Mouse (Mus musculus) myocyte (in vitro differentiated cells): ENCODE measurements around the gene Rrp9. TPM values are rescaled to one million over a fixed set of nuclear protein-coding genes. Genes with fewer than 3 reads are reported as not detected.

Experiments
- H3K27me3 ChIP-seq: one replicate; pipeline ENCODE4 v1.6.1; 2011; ENCODE audit not compliant: control insufficient read depth, insufficient read depth, insufficient read length
- H3K36me3 ChIP-seq: one replicate; pipeline ENCODE4 v1.6.1; 2011; ENCODE audit not compliant: control insufficient read depth, insufficient read depth
- H3K4me2 ChIP-seq: one replicate; pipeline ENCODE4 v1.6.1; 2011; ENCODE audit warnings: low read depth, control low read depth
- H3K4me3 ChIP-seq: one replicate; pipeline ENCODE4 v1.5.1; 2011; ENCODE audit warnings: mild to moderate bottlenecking, control low read depth, moderate library complexity
- H3K79me2 ChIP-seq: one replicate; pipeline ENCODE4 v1.6.1; 2011; ENCODE audit not compliant: control insufficient read depth, insufficient read depth
- H3ac ChIP-seq: one replicate; pipeline ENCODE4 v1.6.1; 2011; ENCODE audit not compliant: control insufficient read depth, insufficient read length
- CEBPB ChIP-seq: IDR thresholded peaks from 2 replicates; pipeline ENCODE4 v1.6.1; 2011; ENCODE audit warnings: mild to moderate bottlenecking, moderate library complexity; ENCODE audit not compliant: poor library complexity, insufficient read depth, severe bottlenecking
- E2F4 ChIP-seq: IDR thresholded peaks from one replicate; pipeline ENCODE4 v1.6.1; 2011; ENCODE audit warnings: mild to moderate bottlenecking, control low read depth, moderate library complexity; ENCODE audit not compliant: insufficient read depth
- MAX ChIP-seq: IDR thresholded peaks from one replicate; pipeline ENCODE4 v1.6.1; 2011; ENCODE audit warnings: low read depth, mild to moderate bottlenecking, control low read depth
- MYOD1 ChIP-seq, 3 experiments: IDR thresholded peaks; one replicate each; pipeline ENCODE4 v1.6.1; 2011; ENCODE audit warnings: control low read depth in 2 of 3, low read depth in 2 of 3, mild to moderate bottlenecking in 2 of 3, moderate library complexity in 1 of 3; ENCODE audit not compliant: insufficient read length in 2 of 3, control insufficient read depth in 1 of 3
- MYOG ChIP-seq, 3 experiments: IDR thresholded peaks; one replicate each; pipeline ENCODE4 v1.6.1; 2011; ENCODE audit warnings: control low read depth in 2 of 3, low read depth in 2 of 3, mild to moderate bottlenecking in 2 of 3; ENCODE audit not compliant: insufficient read length in 2 of 3, control insufficient read depth in 1 of 3, insufficient read depth in 1 of 3
- POLR2A ChIP-seq: IDR thresholded peaks from one replicate; pipeline ENCODE4 v1.6.1; 2011; ENCODE audit warnings: low read depth, mild to moderate bottlenecking, control low read depth, moderate library complexity; ENCODE audit not compliant: insufficient read length
- POLR2AphosphoS2 ChIP-seq: IDR thresholded peaks from one replicate; pipeline ENCODE4 v1.6.1; 2011; ENCODE audit warnings: low read depth, control low read depth; ENCODE audit not compliant: insufficient read length
- REST ChIP-seq: IDR thresholded peaks from one replicate; pipeline ENCODE4 v1.6.1; 2011; ENCODE audit warnings: mild to moderate bottlenecking, control low read depth, moderate library complexity; ENCODE audit not compliant: insufficient read depth, insufficient read length
- SRF ChIP-seq: IDR thresholded peaks from one replicate; pipeline ENCODE4 v1.6.1; 2011; ENCODE audit warnings: low read depth; ENCODE audit not compliant: control insufficient read depth, insufficient read length
- TCF12 ChIP-seq: IDR thresholded peaks from one replicate; pipeline ENCODE4 v1.6.1; 2011; ENCODE audit warnings: mild to moderate bottlenecking, control low read depth; ENCODE audit not compliant: poor library complexity, insufficient read depth, severe bottlenecking
- TCF3 ChIP-seq: IDR thresholded peaks from one replicate; pipeline ENCODE4 v1.6.1; 2011; ENCODE audit warnings: low read depth, control low read depth; ENCODE audit not compliant: insufficient read length
- USF1 ChIP-seq: IDR thresholded peaks from one replicate; pipeline ENCODE4 v1.6.1; 2011; ENCODE audit warnings: low read depth, mild to moderate bottlenecking, control low read depth, moderate library complexity
- polyA plus RNA-seq: library from polyadenylated mRNA; unstranded; fragments of >200 nt; fragmentation: generic; extraction: Trizol; gene quantifications from one replicate; pipeline ENCODE4 v1.2.1, GENCODE M21; 2012; ENCODE audit warnings: missing spikeins

Gene Rrp9
- polyA plus RNA-seq, 1 experiment: 69.4 TPM

GRCm38 (mm10) chr9:106477649-106478048 lies 1.9 kb downstream of the Rrp9 start:
- H3K27me3 ChIP-seq: no peaks in the 10 kb centered on the region
- H3K79me2 ChIP-seq: peaks cover 8% of the 10 kb centered on the region
- H3K4me3 ChIP-seq: peak overlapping the region; percentile 54
- TF ChIP-seq E2F4: no peak
- no peak for TF ChIP-seq SRF
- no peak for TF ChIP-seq USF1
- H3K4me2 ChIP-seq: peak overlapping the region; percentile 84
- H3ac ChIP-seq: peak overlapping the region; percentile 36
- H3K36me3 ChIP-seq: peaks cover 5% of the 10 kb centered on the region

DNA sequence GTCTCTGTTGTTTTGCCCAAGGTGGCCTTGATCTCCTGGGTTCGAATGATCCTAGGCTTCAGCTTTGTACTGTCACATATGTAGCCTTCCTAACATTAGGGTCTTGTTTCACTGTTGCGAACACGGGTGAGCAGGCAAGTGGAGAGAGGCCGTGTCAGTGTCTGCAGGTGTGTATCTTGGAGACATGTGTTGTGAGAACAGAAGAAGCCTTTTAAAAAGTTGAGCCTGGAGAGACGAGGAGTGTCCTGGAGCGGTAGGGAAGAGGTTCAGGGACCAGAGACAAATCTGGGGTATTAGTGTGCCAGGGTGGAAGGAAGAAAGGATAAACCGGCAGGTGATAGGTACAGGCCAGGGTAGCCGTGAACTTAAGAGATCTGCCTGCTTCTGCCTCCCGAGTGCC lies 2.3 kb downstream of the Rrp9 start:
- peaks cover 8% of the 10 kb centered on the region for H3K79me2 ChIP-seq
- H3K4me2 ChIP-seq: peak overlapping the region; percentile 84
- peak overlapping the region; percentile 36 for H3ac ChIP-seq
- H3K4me3 ChIP-seq: peak overlapping the region; percentile 54
- H3K36me3 ChIP-seq: peaks cover 5% of the 10 kb centered on the region
- no peaks in the 10 kb centered on the region for H3K27me3 ChIP-seq
- TF ChIP-seq POLR2A (no peak), REST (no peak), E2F4 (no peak), MYOD1 (IDR thresholded peaks at IDR 0.05; ENCODE audit: control insufficient read depth in 1 of 3, insufficient read length in 2 of 3, low read depth in 2 of 3) (no peak), USF1 (no peak), CEBPB (no peak), TCF12 (no peak), MAX (no peak), POLR2AphosphoS2 (no peak), TCF3 (no peak), SRF (no peak), MYOG (IDR thresholded peaks at IDR 0.05; ENCODE audit: control insufficient read depth in 1 of 3, insufficient read depth in 1 of 3, insufficient read length in 2 of 3, low read depth in 2 of 3) (no peak)

DNA sequence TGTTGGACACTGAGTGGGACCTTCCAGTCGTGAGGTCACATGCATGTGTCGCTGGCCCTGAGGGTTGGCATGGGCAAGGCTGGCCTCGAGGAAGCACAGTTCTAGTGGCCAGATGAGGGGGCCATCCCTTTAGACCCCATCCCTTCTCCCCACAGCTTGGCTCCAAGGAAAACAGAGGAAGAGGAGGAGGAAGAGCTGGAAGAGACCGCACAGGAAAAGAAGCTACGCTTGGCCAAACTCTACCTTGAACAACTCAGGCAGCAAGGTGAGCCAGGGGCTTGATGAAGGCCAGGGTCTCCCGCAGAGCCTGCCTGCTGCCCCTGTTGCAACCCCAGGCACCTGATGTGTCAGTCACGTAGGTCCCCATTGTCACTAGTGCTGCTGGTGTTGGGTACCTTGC lies 4.8 kb downstream of the Rrp9 start:
- Histone ChIP-seq H3K36me3 (peaks cover 5% of the 10 kb centered on the region), H3K4me3 (no peak overlapping the region), H3K27me3 (no peaks in the 10 kb centered on the region), H3ac (no peak overlapping the region), H3K4me2 (no peak overlapping the region), H3K79me2 (peaks cover 3% of the 10 kb centered on the region)
- TF ChIP-seq USF1: no peak

GRCm38 (mm10) chr9:106481075-106481474 lies 5.3 kb downstream of the Rrp9 start:
- Histone ChIP-seq H3K27me3 (no peaks in the 10 kb centered on the region), H3ac (no peak overlapping the region), H3K79me2 (peaks cover 3% of the 10 kb centered on the region), H3K36me3 (peaks cover 5% of the 10 kb centered on the region), H3K4me2 (no peak overlapping the region), H3K4me3 (no peak overlapping the region)
- TF ChIP-seq MYOD1 (IDR thresholded peaks at IDR 0.05; ENCODE audit: control insufficient read depth in 1 of 3, insufficient read length in 2 of 3, low read depth in 2 of 3) (no peak), TCF3 (no peak), REST (no peak), TCF12 (no peak), CEBPB (no peak), SRF (no peak), MYOG (IDR thresholded peaks at IDR 0.05; ENCODE audit: control insufficient read depth in 1 of 3, insufficient read depth in 1 of 3, insufficient read length in 2 of 3, low read depth in 2 of 3) (no peak), MAX (no peak), USF1 (no peak), POLR2A (no peak), E2F4 (no peak), POLR2AphosphoS2 (no peak)

DNA sequence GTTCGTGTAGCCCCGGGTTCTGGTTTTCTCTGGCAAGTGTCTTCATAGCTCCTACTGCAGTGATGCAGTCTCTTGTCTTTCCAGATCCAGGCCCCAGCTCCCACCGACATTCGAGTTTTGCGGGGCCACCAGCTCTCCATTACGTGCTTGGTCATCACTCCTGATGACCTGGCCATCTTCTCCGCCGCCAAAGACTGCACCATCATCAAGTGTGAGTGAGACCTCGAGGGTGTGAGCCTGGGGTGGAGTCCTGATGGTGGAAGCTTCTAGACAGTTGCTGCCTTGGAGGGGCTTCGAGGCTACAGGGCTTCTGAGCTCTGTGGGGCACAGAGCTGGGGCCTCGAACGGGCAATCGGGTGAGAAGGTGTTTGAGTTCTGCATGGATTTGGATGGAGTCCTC lies 5.9 kb downstream of the Rrp9 start:
- Histone ChIP-seq H3K36me3 (peaks cover 5% of the 10 kb centered on the region), H3K27me3 (no peaks in the 10 kb centered on the region), H3K79me2 (peaks cover 3% of the 10 kb centered on the region), H3K4me2 (no peak overlapping the region), H3K4me3 (no peak overlapping the region), H3ac (no peak overlapping the region)
- TF ChIP-seq REST (no peak), MYOD1 (IDR thresholded peaks at IDR 0.05; ENCODE audit: control insufficient read depth in 1 of 3, insufficient read length in 2 of 3, low read depth in 2 of 3) (no peak), SRF (no peak), USF1 (no peak), TCF12 (no peak), TCF3 (no peak), MYOG (IDR thresholded peaks at IDR 0.05; ENCODE audit: control insufficient read depth in 1 of 3, insufficient read depth in 1 of 3, insufficient read length in 2 of 3, low read depth in 2 of 3) (no peak), CEBPB (no peak), POLR2A (no peak), E2F4 (no peak), POLR2AphosphoS2 (no peak), MAX (no peak)
